26 mouse cellular contexts compared by ENCODE assay signal in genomic region chr7:50162602-50163001, GRCm38 (mm10).
A peak's percentile ranks its signal among the peaks of the same experiment; 100 is the strongest.
DNase-seq lines count a peak whose midpoint lies in the region; ATAC-seq and TF ChIP-seq lines count a peak whose summit lies in the region.
"Had no signal": no experiment of that assay in that cellular context is flagged by ENCODE, and none has a peak within 500 bp of the region (broad histone marks: within the 10 kb centered on the region; RNA-seq: fewer than 3 reads in every experiment).

No protein-coding gene starts in this region.

- no peak overlapping the region for H3K4me3 ChIP-seq in forebrain, postnatal 0 days (ENCODE audit: low read depth, low read length)
- H3K4me3 ChIP-seq in forebrain, embryonic 14.5 days (ENCODE audit: low read depth, low read length) = no peak overlapping the region
- no peak overlapping the region for H3K4me3 ChIP-seq in left cerebral cortex, adult 2 months
- H3K4me3 ChIP-seq in lung, embryonic 15.5 days = no peak overlapping the region
- H3K4me3 ChIP-seq: embryonic facial prominence, embryonic 15.5 days; erythroblast, embryonic 14.5 days; forebrain, embryonic 10.5 days; forebrain, embryonic 15.5 days; gastrocnemius, adult 2 months; heart, embryonic 13.5 days; hindbrain, embryonic 12.5 days had no signal

- no peak overlapping the region for H3K4me2 ChIP-seq in forebrain, postnatal 0 days (ENCODE audit: low read depth)
- H3K4me2 ChIP-seq in forebrain, embryonic 14.5 days (ENCODE audit: low read length) = no peak overlapping the region
- H3K4me2 ChIP-seq in lung, embryonic 15.5 days = no peak overlapping the region
- H3K4me2 ChIP-seq: embryonic facial prominence, embryonic 15.5 days; forebrain, embryonic 15.5 days; heart, embryonic 13.5 days; hindbrain, embryonic 12.5 days had no signal

- 71% methylated on average over 5 of the region's 5 CpGs for WGBS in forebrain, postnatal 0 days
- 86% methylated on average over 5 of the region's 5 CpGs for WGBS in forebrain, embryonic 14.5 days
- 50% methylated on average over 5 of the region's 5 CpGs for WGBS in lung, embryonic 15.5 days

- peaks cover 5% of the 10 kb centered on the region; the same call in 1 of the 2 replicates for H3K9me3 ChIP-seq in forebrain, postnatal 0 days (ENCODE audit: low read length)
- no peaks in the 10 kb centered on the region for H3K9me3 ChIP-seq in forebrain, embryonic 14.5 days (replicated peaks; ENCODE audit: control insufficient read depth, low read length)
- H3K9me3 ChIP-seq in lung, embryonic 15.5 days = no peaks in the 10 kb centered on the region
- H3K9me3 ChIP-seq: forebrain, embryonic 10.5 days; forebrain, embryonic 15.5 days; heart, embryonic 13.5 days; hindbrain, embryonic 12.5 days had no signal

- H3K4me1 ChIP-seq in forebrain, postnatal 0 days (ENCODE audit: insufficient read depth) = no peaks in the 10 kb centered on the region
- H3K4me1 ChIP-seq in forebrain, embryonic 14.5 days (ENCODE audit: control insufficient read depth, insufficient read depth, low read length) = no peaks in the 10 kb centered on the region
- H3K4me1 ChIP-seq in lung, embryonic 15.5 days = peaks cover 5% of the 10 kb centered on the region; the same call in 1 of the 2 replicates
- H3K4me1 ChIP-seq: embryonic facial prominence, embryonic 15.5 days; forebrain, embryonic 10.5 days; forebrain, embryonic 15.5 days; heart, embryonic 13.5 days; hindbrain, embryonic 12.5 days had no signal

- no peaks in the 10 kb centered on the region for H3K36me3 ChIP-seq in forebrain, postnatal 0 days (ENCODE audit: insufficient read depth)
- no peaks in the 10 kb centered on the region for H3K36me3 ChIP-seq in forebrain, embryonic 14.5 days (ENCODE audit: control insufficient read depth, insufficient read depth, low read length)
- H3K36me3 ChIP-seq in lung, embryonic 15.5 days = no peaks in the 10 kb centered on the region
- H3K36me3 ChIP-seq: embryonic facial prominence, embryonic 15.5 days; forebrain, embryonic 10.5 days; forebrain, embryonic 15.5 days; G1E; heart, embryonic 13.5 days; hindbrain, embryonic 12.5 days had no signal

- intact Hi-C loops in left cerebral cortex, adult 2 months (cut with DNase I) = loop anchor here (10.0 kb wide), 1 partner anchor 188 kb away; the partner anchor contains the start of gene Nell1

- ATAC-seq in forebrain, postnatal 0 days = peak; percentile 71
- ATAC-seq in forebrain, embryonic 14.5 days = no peak
- ATAC-seq in lung, embryonic 15.5 days (ENCODE audit: borderline replicate concordance, extremely low read depth, low FRiP score, low TSS enrichment) = no peak
- ATAC-seq: CD4-positive, CD25-positive, alpha-beta regulatory T cell, adult 4 months; forebrain, embryonic 15.5 days had no signal

- no peaks in the 10 kb centered on the region for H3K27me3 ChIP-seq in forebrain, postnatal 0 days (ENCODE audit: insufficient read depth, low read length)
- no peaks in the 10 kb centered on the region for H3K27me3 ChIP-seq in forebrain, embryonic 14.5 days (replicated peaks; ENCODE audit: control insufficient read depth, insufficient read depth, low read length)
- H3K27me3 ChIP-seq in lung, embryonic 15.5 days = no peaks in the 10 kb centered on the region
- H3K27me3 ChIP-seq: embryonic facial prominence, embryonic 15.5 days; forebrain, embryonic 15.5 days; heart, embryonic 13.5 days; hindbrain, embryonic 12.5 days had no signal

- no peak for TF ChIP-seq CTCF in forebrain, postnatal 0 days (IDR thresholded peaks at IDR 0.05; ENCODE audit: low read depth)
- TF ChIP-seq CTCF in left cerebral cortex, adult 2 months (IDR thresholded peaks at IDR 0.05) = no peak

- peak; percentile 22 for DNase-seq in forebrain, postnatal 0 days
- DNase-seq in forebrain, embryonic 14.5 days (ENCODE audit: low spot score) = no peak
- no peak for DNase-seq in left cerebral cortex, adult 2 months (ENCODE audit: extremely low spot score in 1 of 2, low spot score in 2 of 2)
- no peak for DNase-seq in left cerebral cortex, adult 8-10 months (ENCODE audit: low spot score in 2 of 2)
- no peak for DNase-seq in lung, adult 18-20 months
- peak; percentile 77 for DNase-seq in brain, adult 2 months (ENCODE audit: low read depth, low spot score)
- no peak for DNase-seq in retina, postnatal 1 day
- DNase-seq: adrenal gland, adult 8-10 months; adrenal gland, postnatal 36 days; B cell, adult 2 months; cerebellum, adult 11 months; cerebellum, adult 8-10 months; cerebellum, postnatal 14 days; embryo, embryonic 11 days; gastrocnemius, adult 2 months; gastrocnemius, postnatal 25 days; heart, postnatal 4 days had no signal

- H3K27ac ChIP-seq in forebrain, postnatal 0 days (ENCODE audit: low read depth, low read length) = no peak overlapping the region
- no peak overlapping the region for H3K27ac ChIP-seq in forebrain, embryonic 14.5 days (ENCODE audit: low read depth, low read length)
- H3K27ac ChIP-seq in left cerebral cortex, adult 2 months = peak overlapping the region; percentile 40
- H3K27ac ChIP-seq in lung, embryonic 15.5 days = 0 out of 2 replicates have a peak overlapping the region, but pooled peaks have one; percentile 18
- H3K27ac ChIP-seq: embryonic facial prominence, embryonic 15.5 days; forebrain, embryonic 10.5 days; forebrain, embryonic 15.5 days; gastrocnemius, adult 2 months; heart, embryonic 13.5 days; hindbrain, embryonic 12.5 days had no signal

- no peak overlapping the region for H3K9ac ChIP-seq in forebrain, postnatal 0 days
- H3K9ac ChIP-seq in forebrain, embryonic 14.5 days (ENCODE audit: low read length) = no peak overlapping the region
- no peak overlapping the region for H3K9ac ChIP-seq in lung, embryonic 15.5 days
- H3K9ac ChIP-seq: embryonic facial prominence, embryonic 15.5 days; forebrain, embryonic 15.5 days; heart, embryonic 13.5 days; hindbrain, embryonic 12.5 days had no signal

Comparison
In these comparisons a context has a peak if more than half of its experiments do, and no peak if none do; other contexts are left out.
1. DNase-seq: peak in forebrain, postnatal 0 days (single experiment) and brain, adult 2 months (single experiment); none in forebrain, embryonic 14.5 days (single experiment), left cerebral cortex, adult 2 months (0 of 2), left cerebral cortex, adult 8-10 months (0 of 2), lung, adult 18-20 months (0 of 2) and retina, postnatal 1 day (single experiment).
2. H3K27ac ChIP-seq: peak in left cerebral cortex, adult 2 months (single experiment) and lung, embryonic 15.5 days (single experiment); none in forebrain, postnatal 0 days (single experiment) and forebrain, embryonic 14.5 days (single experiment).